7 mouse cellular contexts compared by ENCODE assay signal in the genomic region with DNA sequence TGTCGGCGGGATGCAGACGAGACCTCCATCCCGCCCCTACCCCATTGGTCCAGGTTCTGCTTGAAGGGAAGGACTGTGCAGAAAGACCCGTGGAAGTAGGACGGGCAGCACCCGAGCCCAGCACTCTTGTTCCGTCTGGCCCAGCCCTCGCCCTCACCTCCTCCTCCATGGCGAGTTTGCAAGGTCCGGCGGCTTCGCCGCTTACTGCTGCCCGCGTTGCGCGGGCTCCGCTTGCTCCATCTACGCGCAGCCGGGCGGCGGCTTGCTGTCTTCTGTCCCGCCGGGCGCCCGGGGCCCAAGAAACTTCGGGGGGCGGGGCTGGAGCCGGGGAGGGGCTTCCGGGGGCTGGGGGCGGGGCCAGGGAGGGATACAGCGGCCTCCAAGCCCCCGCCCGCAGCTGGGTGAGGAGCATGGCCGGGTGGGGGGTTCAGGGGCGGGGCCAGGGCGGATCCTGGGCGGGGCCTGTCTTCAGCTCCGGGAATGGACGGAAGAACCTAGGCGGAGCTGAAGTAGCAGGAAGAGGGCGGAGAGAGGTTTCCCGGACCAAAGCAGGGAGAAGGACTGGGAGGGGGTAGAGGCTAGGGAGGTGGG. TPM values are rescaled to one million over a fixed set of nuclear protein-coding genes. Genes with fewer than 3 reads are reported as not detected.
A peak's percentile ranks its signal among the peaks of the same experiment; 100 is the strongest.
DNase-seq lines count a peak whose midpoint lies in the region; ATAC-seq and TF ChIP-seq lines count a peak whose summit lies in the region.

Gene Plekho2, minus strand, starts transcription at position 260 of the 591 bp plus-strand sequence.

- no peaks in the 10 kb centered on the region for H3K9me3 ChIP-seq in embryonic facial prominence, embryonic 10.5 days
- H3K9me3 ChIP-seq in limb, embryonic 12.5 days, result no peaks in the 10 kb centered on the region
- H3K9me3 ChIP-seq in midbrain, embryonic 15.5 days, result no peaks in the 10 kb centered on the region

- TF ChIP-seq POLR2A in spleen, adult 2 months (IDR thresholded peaks at IDR 0.05; ENCODE audit: low read depth, low read length), result peak; percentile 92

- ATAC-seq in granulocyte monocyte progenitor cell, adult 5-6 weeks (replicated peaks; ENCODE audit: poor library complexity, severe bottlenecking), result peak; percentile 64
- peak; percentile 90 for ATAC-seq in limb, embryonic 12.5 days (ENCODE audit: insufficient number of reproducible peaks, insufficient read depth, low FRiP score, low TSS enrichment, low read depth)
- peak; percentile 93 for ATAC-seq in midbrain, embryonic 15.5 days (replicated peaks)

- H3K36me3 ChIP-seq in embryonic facial prominence, embryonic 10.5 days (replicated peaks), result no peaks in the 10 kb centered on the region
- no peaks in the 10 kb centered on the region for H3K36me3 ChIP-seq in limb, embryonic 12.5 days
- H3K36me3 ChIP-seq in midbrain, embryonic 15.5 days (replicated peaks), result no peaks in the 10 kb centered on the region
- H3K36me3 ChIP-seq in spleen, adult 2 months (ENCODE audit: control insufficient read depth, insufficient read depth, low read length), result no peaks in the 10 kb centered on the region; the same call in 1 of the 2 replicates

- DNase-seq in adrenal gland, postnatal 14 days, result peak; percentile 96
- DNase-seq in embryonic facial prominence, embryonic 10.5 days (ENCODE audit: low spot score), result peak; percentile 100
- peak; percentile 94 for DNase-seq in kidney, adult 11 months
- DNase-seq in spleen, adult 2 months (ENCODE audit: low read depth in 1 of 2, low spot score in 2 of 2), result peak; percentile 87 to 88

- peak within 1 kb of the TSS; percentile 88 for H3K27ac ChIP-seq in embryonic facial prominence, embryonic 10.5 days (replicated peaks)
- H3K27ac ChIP-seq in limb, embryonic 12.5 days, result peak within 1 kb of the TSS; percentile 73
- H3K27ac ChIP-seq in midbrain, embryonic 15.5 days, result peak within 1 kb of the TSS; percentile 72; the same call in 1 of the 2 replicates
- peak within 1 kb of the TSS; percentile 88 for H3K27ac ChIP-seq in spleen, adult 2 months (ENCODE audit: insufficient read depth, low read length)

- peak within 1 kb of the TSS; percentile 67 for H3K4me2 ChIP-seq in limb, embryonic 12.5 days
- H3K4me2 ChIP-seq in midbrain, embryonic 15.5 days, result peak within 1 kb of the TSS; percentile 90

- peak within 1 kb of the TSS; percentile 73 for H3K9ac ChIP-seq in limb, embryonic 12.5 days (replicated peaks)
- peak within 1 kb of the TSS; percentile 47 for H3K9ac ChIP-seq in midbrain, embryonic 15.5 days

- WGBS in embryonic facial prominence, embryonic 10.5 days, result under 1% methylated on average over 45 of the region's 45 CpGs
- WGBS in limb, embryonic 12.5 days, result under 1% methylated on average over 44 of the region's 45 CpGs
- under 1% methylated on average over 44 of the region's 45 CpGs for WGBS in midbrain, embryonic 15.5 days
- WGBS in spleen, adult 2 months, result 1% methylated on average over 45 of the region's 45 CpGs

- TF ChIP-seq CTCF in spleen, adult 2 months (IDR thresholded peaks at IDR 0.05; ENCODE audit: extremely low read depth, insufficient read depth, insufficient read length, insufficient replicate concordance), result no peak

- H3K4me3 ChIP-seq in embryonic facial prominence, embryonic 10.5 days, result peak within 1 kb of the TSS; percentile 75
- peak within 1 kb of the TSS; percentile 55 for H3K4me3 ChIP-seq in limb, embryonic 12.5 days (replicated peaks)
- H3K4me3 ChIP-seq in midbrain, embryonic 15.5 days, result peak within 1 kb of the TSS; percentile 58
- peak within 1 kb of the TSS; percentile 96 for H3K4me3 ChIP-seq in spleen, adult 2 months (ENCODE audit: extremely low read depth, insufficient read depth, insufficient read length)

- no peaks in the 10 kb centered on the region for H3K27me3 ChIP-seq in embryonic facial prominence, embryonic 10.5 days (replicated peaks; ENCODE audit: low read depth, poor library complexity, severe bottlenecking)
- H3K27me3 ChIP-seq in limb, embryonic 12.5 days, result no peaks in the 10 kb centered on the region
- no peaks in the 10 kb centered on the region for H3K27me3 ChIP-seq in midbrain, embryonic 15.5 days (replicated peaks)
- no peaks in the 10 kb centered on the region for H3K27me3 ChIP-seq in spleen, adult 2 months (ENCODE audit: control insufficient read depth, insufficient read depth, low read length)

- peaks cover 60% of the 10 kb centered on the region for H3K4me1 ChIP-seq in embryonic facial prominence, embryonic 10.5 days
- H3K4me1 ChIP-seq in limb, embryonic 12.5 days (replicated peaks), result peaks cover 50% of the 10 kb centered on the region
- peaks cover 19% of the 10 kb centered on the region for H3K4me1 ChIP-seq in midbrain, embryonic 15.5 days
- peaks cover 26% of the 10 kb centered on the region for H3K4me1 ChIP-seq in spleen, adult 2 months (ENCODE audit: control insufficient read depth, insufficient read depth, insufficient read length)

RNA-seq across cellular contexts. Expression of gene Plekho2, which starts in this region (rescaled TPM):
- total RNA-seq in adrenal gland, postnatal 14 days (2021), result 36.1 and 48.0 TPM in 2 replicates
- polyA plus RNA-seq in embryonic facial prominence, embryonic 10.5 days (2016; fragmentation: Nextera tagmentation; extraction: Ambion mirVana), result 14.3 and 15.2 TPM in 2 replicates
- total RNA-seq in granulocyte monocyte progenitor cell, adult 5-6 weeks (2014; fragmentation: Nextera tagmentation), result 15.4 and 20.2 TPM in 2 replicates
- 7.1 and 12.6 TPM in 2 replicates for total RNA-seq in granulocyte monocyte progenitor cell, adult 5-6 weeks (2017)
- 12.2 and 15.0 TPM in 2 replicates for polyA plus RNA-seq in limb, embryonic 12.5 days (2016; fragmentation: Nextera tagmentation; extraction: Ambion mirVana)
- 4.5 and 5.0 TPM in 2 replicates for polyA plus RNA-seq in midbrain, embryonic 15.5 days (2015; fragmentation: Nextera tagmentation; extraction: Ambion mirVana)
- 55.8 and 61.8 TPM in 2 replicates for polyA plus RNA-seq in spleen, adult 2 months (2012; rRNA removed)

Comparison
In these comparisons a context has a peak if more than half of its experiments do, and no peak if none do; other contexts are left out.
1. Peak in every context shown above with its lines: DNase-seq, ATAC-seq, H3K4me3 ChIP-seq and H3K27ac ChIP-seq.